Mouse (Mus musculus) megakaryocyte, embryonic 14.5 days (primary cell): Measurements from ENCODE around the gene Pdss2. TPM values are rescaled to one million over a fixed set of nuclear protein-coding genes. Genes with fewer than 3 reads are reported as not detected.

Experiments used
- H3K27me3 ChIP-seq: replicated peaks from 2 replicates; pipeline ENCODE3; 2012; ENCODE audit warnings: inconsistent platforms
- H3K36me3 ChIP-seq: replicated peaks from 2 replicates; pipeline ENCODE3; 2012; ENCODE audit warnings: low read length, inconsistent platforms, mixed read lengths
- H3K4me1 ChIP-seq: 2 replicates; pipeline ENCODE4 v1.6.1; 2012; ENCODE audit warnings: inconsistent platforms
- H3K4me3 ChIP-seq: replicated peaks from 2 replicates; pipeline ENCODE3; 2012; ENCODE audit warnings: moderate library complexity, mild to moderate bottlenecking, inconsistent platforms
- H3K9me3 ChIP-seq: 2 replicates; pipeline ENCODE4 v1.6.1; 2012; ENCODE audit warnings: inconsistent platforms
- FLI1 ChIP-seq: IDR thresholded peaks from 2 replicates; pipeline ENCODE4 v1.6.1; 2012; ENCODE audit warnings: low read length, inconsistent platforms, mixed read lengths
- GATA1 ChIP-seq: IDR thresholded peaks from 3 replicates; pipeline ENCODE4 v1.6.1; 2012; ENCODE audit warnings: mixed read lengths, low read length, inconsistent platforms, borderline replicate concordance
- polyA plus RNA-seq: library from polyadenylated mRNA; stranded (reverse); fragments of >175 nt; gene quantifications from 2 replicates; pipeline ENCODE4 v1.2.3, GENCODE M21; 2012; ENCODE audit warnings: low replicate concordance; ENCODE audit not compliant: insufficient read depth

Gene Pdss2
- polyA plus RNA-seq, 1 experiment, result 3.9 TPM

GRCm38 (mm10) chr10:43294331-43294730 lies 73.0 kb downstream of the Pdss2 start:
- H3K36me3 ChIP-seq, result no peaks in the 10 kb centered on the region
- no peaks in the 10 kb centered on the region for H3K27me3 ChIP-seq
- no peak overlapping the region for H3K4me3 ChIP-seq
- H3K4me1 ChIP-seq, result peaks cover 46% of the 10 kb centered on the region
- TF ChIP-seq GATA1 (no peak), FLI1 (no peak)
- no peaks in the 10 kb centered on the region for H3K9me3 ChIP-seq

- peaks cover 10% of the 10 kb centered on the region for H3K36me3 ChIP-seq
- TF ChIP-seq FLI1 (no peak), GATA1 (no peak)
- no peaks in the 10 kb centered on the region for H3K27me3 ChIP-seq
- H3K9me3 ChIP-seq, result 0 out of 2 replicates have a peak, but pooled peaks cover 4% of the 10 kb centered on the region
- no peak overlapping the region for H3K4me3 ChIP-seq
- H3K4me1 ChIP-seq, result peaks cover 34% of the 10 kb centered on the region
Measured at GRCm38 (mm10) chr10:43308105-43308810, 87.0 kb downstream of the Pdss2 start.

GRCm38 (mm10) chr10:43310781-43311392 lies 89.6 kb downstream of the Pdss2 start:
- peaks cover 4% of the 10 kb centered on the region for H3K36me3 ChIP-seq
- no peaks in the 10 kb centered on the region for H3K27me3 ChIP-seq
- no peak overlapping the region for H3K4me3 ChIP-seq
- peaks cover 16% of the 10 kb centered on the region for H3K4me1 ChIP-seq
- H3K9me3 ChIP-seq, result 0 out of 2 replicates have a peak, but pooled peaks cover 1% of the 10 kb centered on the region
- no peak for TF ChIP-seq GATA1
- TF ChIP-seq FLI1, result no peak

- no peaks in the 10 kb centered on the region for H3K36me3 ChIP-seq
- H3K9me3 ChIP-seq, result no peaks in the 10 kb centered on the region
- H3K27me3 ChIP-seq, result no peaks in the 10 kb centered on the region
- no peak for TF ChIP-seq GATA1
- no peak for TF ChIP-seq FLI1
- H3K4me1 ChIP-seq, result peaks cover 11% of the 10 kb centered on the region
- no peak overlapping the region for H3K4me3 ChIP-seq
Measured at GRCm38 (mm10) chr10:43312211-43312610, 90.9 kb downstream of the Pdss2 start.

GRCm38 (mm10) chr10:43312658-43313417 lies 91.6 kb downstream of the Pdss2 start:
- no peaks in the 10 kb centered on the region for H3K36me3 ChIP-seq
- no peaks in the 10 kb centered on the region for H3K9me3 ChIP-seq

GRCm38 (mm10) chr10:43315228-43315627 lies 93.9 kb downstream of the Pdss2 start:
- H3K36me3 ChIP-seq, result no peaks in the 10 kb centered on the region
- peaks cover 11% of the 10 kb centered on the region for H3K4me1 ChIP-seq
- H3K27me3 ChIP-seq, result no peaks in the 10 kb centered on the region
- TF ChIP-seq GATA1, result no peak
- TF ChIP-seq FLI1, result no peak
- H3K9me3 ChIP-seq, result no peaks in the 10 kb centered on the region
- no peak overlapping the region for H3K4me3 ChIP-seq

More at GRCm38 (mm10) chr10:43312658-43313417, 91.6 kb downstream of the Pdss2 start:
- H3K4me3 ChIP-seq, result peak overlapping the region; percentile 79
- TF ChIP-seq FLI1 (no peak), GATA1 (no peak)
- no peaks in the 10 kb centered on the region for H3K27me3 ChIP-seq
- H3K4me1 ChIP-seq, result peaks cover 11% of the 10 kb centered on the region

- Histone ChIP-seq H3K27me3 (no peaks in the 10 kb centered on the region), H3K9me3 (no peaks in the 10 kb centered on the region), H3K4me1 (peaks cover 13% of the 10 kb centered on the region), H3K36me3 (no peaks in the 10 kb centered on the region), H3K4me3 (no peak overlapping the region)
- TF ChIP-seq FLI1, result no peak
- no peak for TF ChIP-seq GATA1
Measured at GRCm38 (mm10) chr10:43317327-43317951, 96.2 kb downstream of the Pdss2 start.

- no peak for TF ChIP-seq FLI1
- TF ChIP-seq GATA1, result no peak
- Histone ChIP-seq H3K4me3 (no peak overlapping the region), H3K4me1 (peaks cover 14% of the 10 kb centered on the region), H3K27me3 (no peaks in the 10 kb centered on the region), H3K9me3 (no peaks in the 10 kb centered on the region), H3K36me3 (no peaks in the 10 kb centered on the region)
Measured at GRCm38 (mm10) chr10:43321019-43321418, 99.7 kb downstream of the Pdss2 start.

GRCm38 (mm10) chr10:43322446-43323178 lies 101.3 kb downstream of the Pdss2 start:
- Histone ChIP-seq H3K4me3 (no peak overlapping the region), H3K36me3 (peaks cover 7% of the 10 kb centered on the region), H3K9me3 (peaks cover 6% of the 10 kb centered on the region; the same call in 1 of the 2 replicates), H3K27me3 (no peaks in the 10 kb centered on the region), H3K4me1 (peaks cover 19% of the 10 kb centered on the region)
- TF ChIP-seq FLI1, result no peak
- TF ChIP-seq GATA1, result no peak
